Mouse (Mus musculus) adrenal gland, postnatal 10 days (tissue): Measurements from ENCODE around the gene Zfp451. TPM values are rescaled to one million over a fixed set of nuclear protein-coding genes. Genes with fewer than 3 reads are reported as not detected.

Experiments
- DNase-seq: peaks from one replicate; pipeline ENCODE4 v3.0.0; 2021; ENCODE audit warnings: mixed read lengths
- total RNA-seq, 2 experiments: library from RNA; stranded (reverse); gene quantifications; 2 replicates each; pipeline ENCODE4 v1.2.3; 2021

Gene Zfp451
- total RNA-seq, 2 experiments from 2014 or later: 28.4 to 36.2 TPM

- DNase-seq: no peak
These were observed 96.8 kb downstream of the Zfp451 start for GRCm38 (mm10) chr1:33717636-33718035.

- DNase-seq: no peak
These were observed 99.6 kb downstream of the Zfp451 start for GRCm38 (mm10) chr1:33714796-33715195.

- no peak for DNase-seq
These were observed 102.4 kb downstream of the Zfp451 start for GRCm38 (mm10) chr1:33712026-33712425.

Other genes starting within 250 kb of the Zfp451 start
- gene Prim2, start 144.8 kb downstream of the Zfp451 start, total RNA-seq: 10 to 100 TPM in 1 of 2 experiments, 1 to 10 TPM in 1; 8.6 to 10.9 TPM
- 10 to 100 TPM; 11.6 to 14.6 TPM for gene Rab23, start 94.7 kb downstream of the Zfp451 start, total RNA-seq
- gene Bag2, start 56.8 kb downstream of the Zfp451 start, total RNA-seq: 10 to 100 TPM; 15.7 to 19.8 TPM
- gene Bend6, start 93.2 kb upstream of the Zfp451 start, total RNA-seq: 1 to 10 TPM; 1.5 TPM
- gene Dst, start 93.6 kb upstream of the Zfp451 start, total RNA-seq: 100 to 1,000 TPM in 1 of 2 experiments, 10 to 100 TPM in 1; 95.3 to 136 TPM